Mouse (Mus musculus) right cerebral cortex, postnatal 4 days (tissue): Measurements from ENCODE around the gene Cfdp1.

Experiments
- DNase-seq: peaks from one replicate; pipeline ENCODE4 v3.0.0-alpha.2; 2022

Gene Cfdp1

GRCm38 (mm10) chr8:111735335-111735761, 118.7 kb downstream of the Cfdp1 start:
- no peak for DNase-seq

GRCm38 (mm10) chr8:111734244-111734960, 119.7 kb downstream of the Cfdp1 start:
- no peak for DNase-seq

DNA sequence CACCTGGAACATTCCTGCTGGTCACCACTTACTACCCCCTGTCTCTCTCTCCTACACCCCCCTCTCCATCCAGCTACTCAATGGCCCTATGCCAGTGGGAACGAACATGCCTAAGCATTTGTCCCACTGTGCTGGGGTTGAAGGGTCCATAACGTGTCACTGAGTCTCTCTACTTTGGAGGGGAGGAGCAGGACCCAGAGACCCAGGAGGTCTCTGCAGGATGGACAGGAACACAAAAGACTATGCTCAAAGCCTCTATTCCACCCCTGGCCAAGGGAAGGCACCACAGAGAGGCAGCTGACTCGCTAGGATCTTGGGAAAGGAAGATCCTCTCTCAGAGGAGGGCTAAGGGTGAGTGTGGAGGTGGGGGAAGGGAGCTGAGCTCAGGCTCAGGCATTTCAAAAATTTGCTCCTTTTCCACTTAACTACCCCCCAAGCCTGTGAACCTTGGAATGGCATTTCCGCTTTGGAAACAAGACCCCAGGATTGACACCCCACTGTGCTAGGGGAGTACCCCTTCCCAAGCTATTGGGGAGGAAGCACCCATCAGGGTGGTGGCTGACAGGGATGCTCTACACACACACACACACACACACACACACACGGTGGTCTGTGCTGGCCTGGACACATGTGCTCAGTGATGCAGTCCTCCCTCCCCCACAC, 120.4 kb downstream of the Cfdp1 start:
- DNase-seq: no peak

GRCm38 (mm10) chr8:111732406-111733085, 121.5 kb downstream of the Cfdp1 start:
- DNase-seq: no peak

DNA sequence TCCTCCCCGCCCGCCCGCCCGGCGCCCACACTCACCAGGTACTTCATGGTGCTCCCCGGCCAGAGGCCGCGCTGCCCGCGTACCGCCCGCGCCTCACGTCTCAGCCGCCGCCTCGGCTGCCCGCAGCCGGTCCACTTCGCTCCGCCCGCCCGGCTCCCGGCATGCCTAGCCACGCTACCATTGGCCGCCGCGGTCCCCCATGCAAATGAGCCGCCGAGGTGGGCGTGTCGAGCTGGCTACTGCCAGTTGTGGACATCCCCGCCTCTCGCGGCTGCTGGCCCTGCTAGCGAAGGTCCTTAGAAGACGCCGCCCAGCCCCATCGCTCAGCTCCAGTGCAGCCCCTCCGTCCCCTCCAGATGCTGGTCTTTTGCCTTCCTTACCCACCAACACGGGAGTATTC, 122.1 kb downstream of the Cfdp1 start:
- peak; percentile 91 for DNase-seq

DNA sequence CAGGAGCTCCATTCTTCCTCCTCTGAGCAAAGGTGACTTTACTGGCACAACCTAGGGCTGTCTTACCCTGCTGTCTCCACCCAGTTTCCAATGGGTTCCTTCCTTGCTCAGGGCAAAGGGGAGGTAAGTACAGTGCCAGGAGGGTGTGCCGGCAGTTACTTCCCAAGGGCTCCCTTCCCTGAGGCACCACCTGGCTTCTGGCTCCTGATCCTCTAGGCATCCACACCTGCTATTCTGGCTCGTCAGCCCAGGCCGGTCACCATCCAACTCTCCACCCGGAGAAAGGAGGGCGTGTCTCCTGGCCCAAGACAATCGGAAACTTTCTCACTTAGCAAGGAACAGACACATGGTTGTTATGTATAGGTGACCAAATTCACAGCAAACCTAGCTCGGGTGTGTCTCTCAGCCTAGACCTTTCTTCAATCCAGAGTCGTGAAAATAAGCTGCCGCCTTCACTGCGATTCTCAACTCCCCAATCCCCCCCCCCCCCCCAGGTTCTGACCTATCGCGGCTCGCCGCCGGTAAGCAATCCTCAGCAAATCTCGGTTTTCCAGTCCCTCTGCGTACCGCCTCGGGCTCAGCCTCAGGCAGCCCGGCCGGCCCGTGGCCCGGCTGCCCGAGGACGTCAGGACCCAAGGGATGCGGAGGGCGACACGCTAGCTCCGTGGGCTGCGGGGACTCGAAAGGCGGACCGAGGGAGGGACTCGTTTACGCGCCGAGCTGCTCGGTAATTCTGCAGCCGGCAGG, 122.7 kb downstream of the Cfdp1 start:
- DNase-seq: no peak

DNA sequence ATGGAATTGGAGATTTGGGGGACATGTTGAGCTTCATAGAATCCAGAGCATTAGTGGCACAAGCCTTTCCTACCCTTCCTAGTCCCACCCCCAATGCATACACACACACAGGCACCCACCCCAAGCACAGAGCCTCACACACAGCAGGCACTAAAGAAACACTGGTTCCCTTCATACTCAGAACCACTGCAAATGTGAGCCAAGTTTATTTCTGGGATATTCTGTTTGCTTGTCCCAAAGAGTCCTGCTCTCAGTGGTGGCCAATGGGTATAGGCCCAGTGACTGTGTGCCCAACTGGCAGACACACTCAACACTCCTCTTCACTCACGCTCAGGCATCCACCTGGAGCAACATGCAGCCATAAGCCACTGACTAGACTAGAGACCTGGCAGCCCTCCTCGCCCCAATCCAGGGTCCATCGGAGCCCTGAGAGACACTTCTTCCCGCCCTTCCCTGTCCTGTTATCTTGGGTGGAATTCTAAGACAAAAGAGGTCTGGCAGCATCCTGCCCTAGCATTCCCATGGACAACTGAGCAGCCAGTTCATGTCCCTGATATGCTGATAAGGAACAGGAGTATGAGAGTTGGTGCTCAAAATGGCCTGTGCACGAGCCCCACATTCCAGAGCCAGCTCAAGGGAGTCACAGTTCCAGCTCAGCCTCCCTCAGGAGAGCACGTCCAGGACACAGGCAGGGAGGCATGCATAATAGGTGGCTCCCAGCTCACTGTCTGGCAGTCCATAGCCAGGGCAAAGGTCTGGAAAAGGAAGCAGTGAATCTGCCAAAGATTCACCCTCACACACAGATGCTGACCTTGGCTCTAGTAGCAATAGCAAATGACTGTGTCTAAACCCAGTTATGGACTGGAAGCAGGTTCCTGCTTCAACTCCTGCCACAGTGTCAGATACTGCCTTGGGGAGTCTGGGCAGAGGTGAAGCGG, 124.6 kb downstream of the Cfdp1 start:
- no peak for DNase-seq

GRCm38 (mm10) chr8:111728481-111728880, 125.6 kb downstream of the Cfdp1 start:
- DNase-seq: no peak

DNA sequence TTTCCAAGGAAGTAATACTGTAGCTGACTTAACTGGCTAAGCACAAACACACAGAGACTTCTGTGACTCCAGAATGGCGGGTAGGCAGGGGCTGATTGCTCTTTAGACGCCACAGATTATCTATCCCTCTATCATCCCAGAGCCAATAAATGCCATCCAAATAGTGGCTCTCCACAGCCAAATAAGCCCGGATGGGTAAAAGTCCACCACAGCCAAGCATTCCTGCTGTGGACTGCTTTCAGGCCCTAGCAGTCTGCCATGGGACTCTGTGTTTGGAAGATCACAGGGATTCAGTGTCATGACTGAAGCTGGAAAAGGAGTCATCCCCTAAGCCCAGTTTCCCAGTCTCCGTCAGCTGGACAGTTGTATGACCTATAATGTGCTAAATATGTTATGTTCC, 126.5 kb downstream of the Cfdp1 start:
- no peak for DNase-seq

DNA sequence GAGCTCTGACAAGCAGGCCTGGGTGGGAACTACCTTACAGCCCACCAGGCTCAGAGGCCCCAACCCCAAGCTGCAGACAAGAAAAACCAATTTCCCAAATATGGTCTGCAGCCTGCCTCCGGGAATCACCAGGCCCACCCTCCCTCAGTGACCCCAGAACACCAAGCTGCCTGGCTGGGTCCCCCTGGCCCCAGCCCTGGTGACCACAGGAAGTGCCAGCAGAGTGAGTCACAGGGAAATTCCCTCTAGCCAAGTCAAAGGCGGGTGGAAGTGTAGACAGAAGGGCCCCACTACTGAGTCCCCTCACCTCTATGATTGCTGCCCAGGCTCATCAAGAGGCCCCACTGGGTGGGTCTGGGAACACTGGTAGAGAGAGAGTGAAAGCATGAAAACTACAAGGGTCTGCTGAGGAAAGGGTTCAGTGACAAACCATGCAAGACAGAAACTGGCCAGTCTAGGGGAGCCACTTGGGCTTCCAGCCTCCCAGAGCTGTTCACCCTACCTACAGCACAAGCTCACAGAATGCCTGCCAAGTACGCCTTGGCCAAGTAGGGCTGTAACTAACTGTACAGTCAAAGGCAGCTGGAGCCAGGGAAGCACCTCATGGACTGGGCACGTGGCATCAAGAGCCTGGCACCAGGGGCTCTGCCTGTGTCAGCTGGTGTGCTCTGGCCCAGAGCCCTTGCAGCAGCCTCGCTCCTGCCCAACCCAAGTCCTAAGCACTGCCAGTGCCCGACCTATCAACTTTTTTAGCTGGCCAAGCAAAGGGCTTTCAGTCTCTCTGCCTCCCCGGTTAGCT, 127.8 kb downstream of the Cfdp1 start:
- no peak for DNase-seq

DNA sequence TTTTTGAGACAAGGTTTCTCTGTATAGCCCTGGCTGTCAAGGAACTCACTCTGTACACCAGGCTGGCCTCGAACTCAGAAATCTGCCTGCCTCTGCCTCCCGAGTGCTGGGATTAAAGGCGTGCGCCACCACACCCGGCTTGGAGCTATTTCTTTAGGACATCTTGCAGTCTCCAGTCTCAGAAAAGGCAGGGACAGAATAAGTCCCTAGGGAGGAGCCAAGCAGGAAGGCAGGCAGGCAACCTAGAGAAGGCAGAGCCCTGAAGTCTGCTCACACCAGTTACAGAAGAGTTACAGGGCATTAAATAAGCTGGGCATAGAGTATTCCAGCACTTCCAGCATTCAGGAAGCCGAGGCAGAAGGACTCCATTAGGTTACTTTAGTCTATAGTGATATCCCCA, 128.8 kb downstream of the Cfdp1 start:
- no peak for DNase-seq

GRCm38 (mm10) chr8:111720115-111720544, 134.0 kb downstream of the Cfdp1 start:
- DNase-seq: no peak

- DNase-seq: no peak
Observed at GRCm38 (mm10) chr8:111718937-111719336, 135.2 kb downstream of the Cfdp1 start.
